Mouse (Mus musculus): Measurements from ENCODE around the gene Kazn. TPM values are rescaled to one million over a fixed set of nuclear protein-coding genes. Genes with fewer than 3 reads are reported as not detected.

Gene Kazn
- total RNA-seq, 1 experiment from 2014 or later: 6.3 TPM

- ATAC-seq (replicated peaks in 1 of 2; ENCODE audit: insufficient read depth in 1 of 2, low FRiP score in 2 of 2, low TSS enrichment in 1 of 2, low read depth in 1 of 2, poor library complexity in 2 of 2, severe bottlenecking in 2 of 2): no peak
These were observed 177.5 kb downstream of the Kazn start for GRCm38 (mm10) chr4:142061485-142062240.

GRCm38 (mm10) chr4:142060455-142061378, 178.5 kb downstream of the Kazn start:
- ATAC-seq (replicated peaks in 1 of 2; ENCODE audit: insufficient read depth in 1 of 2, low FRiP score in 2 of 2, low TSS enrichment in 1 of 2, low read depth in 1 of 2, poor library complexity in 2 of 2, severe bottlenecking in 2 of 2): no peak

- no peak for ATAC-seq (replicated peaks in 1 of 2; ENCODE audit: insufficient read depth in 1 of 2, low FRiP score in 2 of 2, low TSS enrichment in 1 of 2, low read depth in 1 of 2, poor library complexity in 2 of 2, severe bottlenecking in 2 of 2)
These were observed 179.4 kb downstream of the Kazn start for GRCm38 (mm10) chr4:142059841-142060193.

- no peak for ATAC-seq (replicated peaks in 1 of 2; ENCODE audit: insufficient read depth in 1 of 2, low FRiP score in 2 of 2, low TSS enrichment in 1 of 2, low read depth in 1 of 2, poor library complexity in 2 of 2, severe bottlenecking in 2 of 2)
These were observed 179.9 kb downstream of the Kazn start for GRCm38 (mm10) chr4:142059113-142059840.

- ATAC-seq (replicated peaks in 1 of 2; ENCODE audit: insufficient read depth in 1 of 2, low FRiP score in 2 of 2, low TSS enrichment in 1 of 2, low read depth in 1 of 2, poor library complexity in 2 of 2, severe bottlenecking in 2 of 2): no peak
These were observed 181.5 kb downstream of the Kazn start for GRCm38 (mm10) chr4:142057529-142058216.

- 0 out of 4 replicates have a peak, but pooled peaks of 1 of the 2 experiments have one; percentile 27 for ATAC-seq (replicated peaks in 1 of 2; ENCODE audit: insufficient read depth in 1 of 2, low FRiP score in 2 of 2, low TSS enrichment in 1 of 2, low read depth in 1 of 2, poor library complexity in 2 of 2, severe bottlenecking in 2 of 2)
These were observed 183.6 kb downstream of the Kazn start for GRCm38 (mm10) chr4:142055600-142055999.

GRCm38 (mm10) chr4:142054580-142054979, 184.6 kb downstream of the Kazn start:
- peak; percentile 16 to 32; a peak in 1 of 4 replicates for ATAC-seq (replicated peaks in 1 of 2; ENCODE audit: insufficient read depth in 1 of 2, low FRiP score in 2 of 2, low TSS enrichment in 1 of 2, low read depth in 1 of 2, poor library complexity in 2 of 2, severe bottlenecking in 2 of 2)

- no peak for ATAC-seq (replicated peaks in 1 of 2; ENCODE audit: insufficient read depth in 1 of 2, low FRiP score in 2 of 2, low TSS enrichment in 1 of 2, low read depth in 1 of 2, poor library complexity in 2 of 2, severe bottlenecking in 2 of 2)
These were observed 185.3 kb downstream of the Kazn start for GRCm38 (mm10) chr4:142053661-142054448.

- no peak for ATAC-seq (replicated peaks in 1 of 2; ENCODE audit: insufficient read depth in 1 of 2, low FRiP score in 2 of 2, low TSS enrichment in 1 of 2, low read depth in 1 of 2, poor library complexity in 2 of 2, severe bottlenecking in 2 of 2)
These were observed 185.9 kb downstream of the Kazn start for GRCm38 (mm10) chr4:142053261-142053660.

- no peak for ATAC-seq (replicated peaks in 1 of 2; ENCODE audit: insufficient read depth in 1 of 2, low FRiP score in 2 of 2, low TSS enrichment in 1 of 2, low read depth in 1 of 2, poor library complexity in 2 of 2, severe bottlenecking in 2 of 2)
These were observed 186.6 kb downstream of the Kazn start for GRCm38 (mm10) chr4:142052391-142053132.

Other genes starting within 250 kb of the Kazn start
- not detected in 2 replicates for gene Fhad1, start 224.3 kb downstream of the Kazn start, total RNA-seq (2017)
- gene Tmem51, start 155.1 kb downstream of the Kazn start, total RNA-seq (2017): 0.63 and 0.84 TPM in 2 replicates

Measured in hematopoietic stem cell, adult 5-6 weeks (primary cell).